Mouse (Mus musculus) layer of hippocampus, adult 8-10 months (tissue): Measurements from ENCODE around the gene Oas1e. TPM values are rescaled to one million over a fixed set of nuclear protein-coding genes. Genes with fewer than 3 reads are reported as not detected.

Experiments used
- DNase-seq, 2 experiments: peaks; one replicate each; pipeline ENCODE4 v3.0.0; 2022; ENCODE audit warnings: low spot score in 2 of 2
- total RNA-seq, 4 experiments: library from RNA; stranded (reverse); gene quantifications; 2 replicates each; pipeline ENCODE4 v1.2.4; 2022

The Oas1e gene
- total RNA-seq, 4 experiments from 2014 or later = not detected

DNA sequence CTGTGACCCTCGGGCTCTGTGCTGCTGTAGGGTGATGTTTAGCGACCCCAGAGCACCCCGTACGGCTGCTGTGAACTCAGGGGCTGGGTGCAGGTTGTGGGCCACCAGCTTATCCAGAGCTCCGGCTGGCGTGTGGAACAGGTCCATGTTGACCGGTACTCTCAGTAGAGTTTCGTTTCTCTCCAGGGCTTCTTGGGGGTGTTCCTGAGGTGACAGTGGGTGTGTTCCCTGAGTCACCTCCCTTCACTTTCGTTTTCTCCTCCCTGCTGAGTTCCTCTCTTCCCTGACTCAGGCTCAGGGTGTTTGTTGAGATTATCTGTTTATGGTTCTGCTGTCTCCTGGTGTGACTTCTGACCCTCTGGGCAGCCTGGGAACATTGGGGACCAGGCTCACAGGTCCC, 17.9 kb downstream of the Oas1e start, which contains the start of gene Oas3:
TSS of gene Oas3 (minus strand) at position 184 of the 400 bp plus-strand sequence.
- DNase-seq = no peak

DNA sequence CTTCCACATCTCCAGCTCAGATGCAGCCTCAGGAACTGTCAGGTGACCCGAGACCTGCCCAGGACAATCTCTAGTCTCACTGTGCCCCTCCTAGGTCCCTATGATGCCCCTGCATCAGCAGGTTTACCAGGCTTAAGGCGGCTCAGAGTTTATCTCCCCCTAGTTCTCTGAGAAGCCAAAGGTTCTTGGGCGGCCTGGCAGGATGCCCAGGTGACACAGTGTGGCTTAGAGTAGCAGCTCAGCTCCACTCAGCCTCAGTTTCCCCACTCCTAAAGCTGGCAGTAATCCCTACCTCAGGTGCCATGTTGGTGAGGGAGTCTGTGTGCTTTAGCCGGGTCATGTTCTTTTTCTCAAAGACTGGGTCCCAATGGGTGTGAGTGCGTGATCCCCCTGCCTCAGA, 18.5 kb downstream of the Oas1e start:
- no peak for DNase-seq

DNA sequence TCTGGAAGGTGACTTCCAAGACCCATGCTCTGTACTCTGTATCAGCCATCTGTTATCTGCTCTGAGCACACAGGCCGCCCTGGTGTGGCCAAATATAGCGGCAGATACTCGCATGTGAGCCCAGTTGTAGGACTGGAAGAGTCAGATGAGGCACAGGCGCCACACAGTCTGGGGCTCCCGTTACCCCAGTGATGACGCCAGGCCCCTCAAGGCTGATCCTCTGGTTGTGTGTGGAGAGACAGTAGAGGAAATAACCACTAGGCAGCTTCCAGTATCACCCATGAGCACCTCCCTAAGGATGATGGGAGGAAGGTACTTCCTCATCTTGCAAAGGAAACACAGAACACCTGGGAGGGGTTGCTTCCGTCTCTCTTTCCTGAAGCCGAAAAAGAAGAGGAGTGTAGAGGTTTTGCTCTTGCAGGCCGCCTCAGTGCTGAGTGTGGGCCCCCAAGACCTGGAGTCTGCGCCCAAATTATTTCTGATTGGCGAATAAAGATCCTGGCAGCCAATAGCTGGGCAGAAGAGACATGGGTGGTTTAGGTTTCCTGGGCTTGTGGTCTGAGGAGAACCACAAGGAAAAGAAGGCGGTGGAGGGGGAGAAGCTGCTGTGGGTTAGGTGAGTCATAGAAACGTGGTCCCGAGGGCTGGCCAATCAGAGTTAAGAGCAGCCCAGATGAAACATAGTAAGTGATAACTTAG, 19.9 kb downstream of the Oas1e start:
- no peak for DNase-seq

DNA sequence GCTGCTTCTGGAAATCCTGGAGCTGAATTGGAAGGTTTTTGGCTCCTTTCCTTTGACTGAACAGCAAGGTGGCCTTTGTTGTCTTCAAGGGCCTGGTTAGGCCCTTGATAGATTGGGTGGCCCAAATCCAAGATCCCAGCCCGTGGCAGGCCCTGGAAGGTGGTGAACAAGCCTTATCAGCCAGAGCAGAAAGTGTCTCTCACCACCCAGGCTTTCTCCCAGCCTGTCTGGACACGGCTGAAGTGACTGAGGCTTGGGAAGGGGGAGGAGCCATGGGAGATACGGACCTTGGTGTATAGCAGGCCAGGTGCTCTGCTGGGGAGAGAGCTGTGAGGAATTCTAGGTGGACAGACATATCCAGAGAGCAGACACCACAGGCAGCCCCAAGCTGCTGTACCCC, 25.9 kb downstream of the Oas1e start:
- DNase-seq = no peak

DNA sequence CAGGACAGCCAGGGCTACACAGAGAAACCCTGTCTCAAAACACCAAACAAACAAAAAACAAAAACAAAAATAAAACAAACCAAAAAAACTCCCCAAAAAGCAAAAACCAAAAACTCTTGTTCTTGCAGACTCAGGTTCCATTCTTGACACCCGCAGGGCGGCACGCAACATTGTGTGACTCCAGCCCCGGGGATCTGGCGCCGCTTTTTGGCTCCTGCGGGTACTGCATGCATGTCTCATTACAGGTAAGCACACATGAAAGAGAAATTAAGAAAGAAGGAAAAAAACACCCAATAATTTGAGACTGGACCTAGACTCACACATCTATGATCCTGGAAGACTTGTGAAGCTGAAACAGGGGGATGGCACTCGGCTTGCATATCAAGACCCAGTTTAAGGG, 30.3 kb downstream of the Oas1e start:
- no peak for DNase-seq

DNA sequence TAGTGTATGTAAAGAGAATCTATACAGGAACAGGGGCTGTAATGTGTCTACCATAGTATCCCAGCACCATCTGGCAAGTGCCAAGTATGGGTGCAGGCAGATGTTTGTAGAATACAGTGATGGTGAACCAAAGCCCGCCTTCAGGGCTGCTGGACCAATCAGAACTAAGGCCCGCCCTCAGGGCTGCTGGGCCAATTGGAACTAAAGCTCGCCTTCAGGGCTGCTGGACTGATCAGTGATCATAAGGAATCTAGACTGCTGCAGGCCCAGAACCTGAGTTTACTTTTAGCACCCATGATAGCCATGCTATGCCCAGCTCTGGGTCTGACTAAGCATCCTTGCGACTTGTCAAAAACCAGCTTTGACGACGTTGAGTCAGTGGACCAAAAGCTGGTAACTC, 33.4 kb downstream of the Oas1e start:
- no peak for DNase-seq

DNA sequence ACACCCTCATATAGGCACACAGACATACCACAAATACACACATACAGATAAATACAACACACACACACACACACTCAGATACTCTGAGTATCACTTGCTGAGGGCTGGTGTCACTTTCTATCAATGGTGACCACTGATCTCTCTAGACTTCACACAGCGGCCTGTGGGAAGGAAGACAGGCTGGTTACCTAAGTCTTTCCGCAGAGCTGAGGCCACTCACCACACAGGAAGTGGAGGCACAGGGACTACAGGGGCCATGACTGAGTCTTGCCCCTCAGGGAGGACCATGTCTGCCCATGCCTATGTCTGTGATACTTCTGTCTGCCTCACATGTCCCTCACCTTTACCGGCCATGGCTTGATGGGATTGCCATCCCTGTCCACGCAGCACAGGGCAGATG, 41.1 kb downstream of the Oas1e start:
- no peak for DNase-seq

DNA sequence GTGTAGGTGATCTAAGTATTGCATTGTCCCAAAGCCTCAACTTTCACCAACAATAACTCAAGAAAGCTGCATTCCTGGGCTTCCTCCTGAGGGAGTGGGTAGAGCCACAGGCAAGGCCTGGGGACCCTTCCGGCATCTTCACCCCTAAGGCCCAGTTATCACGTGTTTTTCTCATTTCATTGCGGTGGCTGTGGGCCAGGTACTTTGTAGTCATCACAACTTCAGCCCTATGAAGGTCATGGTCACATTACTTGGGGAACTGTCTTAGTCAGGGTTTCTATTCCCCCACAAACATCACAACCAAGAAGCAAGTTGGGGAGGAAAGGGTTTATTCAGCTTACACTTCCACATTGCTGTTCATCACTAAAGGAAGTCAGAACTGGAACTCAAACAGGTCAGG, 42.5 kb downstream of the Oas1e start:
- DNase-seq = no peak

DNA sequence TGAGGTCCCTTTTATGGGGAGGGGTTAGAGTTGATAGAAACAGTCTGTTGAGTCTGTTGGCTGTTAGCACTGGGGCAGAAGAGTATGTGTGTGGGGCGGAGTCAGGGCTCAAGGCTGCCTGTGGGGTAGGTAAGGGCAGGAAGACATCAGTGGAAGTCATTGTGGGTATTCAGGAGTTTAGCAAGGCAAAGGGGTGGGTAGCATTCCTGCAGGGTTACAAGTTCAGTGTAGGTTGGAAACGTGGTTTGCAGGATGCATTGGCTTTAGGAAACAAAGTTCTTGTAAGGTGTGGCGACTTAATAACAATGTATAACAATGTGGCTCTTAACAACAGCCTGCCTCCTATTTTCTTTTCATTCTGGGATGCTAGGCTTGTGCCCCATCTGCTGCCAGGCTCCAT, 44.1 kb downstream of the Oas1e start:
- no peak for DNase-seq

DNA sequence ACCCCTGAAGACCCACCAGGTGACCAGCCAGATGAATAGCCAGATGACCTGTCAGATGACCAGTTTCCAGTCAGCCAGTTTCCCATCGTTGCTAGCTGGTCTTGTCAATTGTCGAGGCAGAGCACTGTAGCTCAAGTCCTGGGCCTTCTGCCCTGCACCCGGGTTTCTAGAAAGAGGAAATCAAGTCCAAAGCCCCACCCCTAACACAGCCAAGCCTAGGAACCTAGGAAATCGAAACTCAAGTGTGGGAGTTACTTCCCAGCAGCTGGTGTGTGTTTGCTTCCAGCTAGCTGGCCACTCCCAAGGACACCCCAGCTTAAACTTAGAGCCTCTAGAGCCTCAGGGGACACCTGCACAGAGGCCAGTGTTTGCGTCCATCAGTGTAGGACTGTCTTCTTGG, 45.6 kb downstream of the Oas1e start, which contains the start of gene Oas2:
TSS of gene Oas2 (minus strand) at position 166 of the 400 bp plus-strand sequence.
- no peak for DNase-seq

DNA sequence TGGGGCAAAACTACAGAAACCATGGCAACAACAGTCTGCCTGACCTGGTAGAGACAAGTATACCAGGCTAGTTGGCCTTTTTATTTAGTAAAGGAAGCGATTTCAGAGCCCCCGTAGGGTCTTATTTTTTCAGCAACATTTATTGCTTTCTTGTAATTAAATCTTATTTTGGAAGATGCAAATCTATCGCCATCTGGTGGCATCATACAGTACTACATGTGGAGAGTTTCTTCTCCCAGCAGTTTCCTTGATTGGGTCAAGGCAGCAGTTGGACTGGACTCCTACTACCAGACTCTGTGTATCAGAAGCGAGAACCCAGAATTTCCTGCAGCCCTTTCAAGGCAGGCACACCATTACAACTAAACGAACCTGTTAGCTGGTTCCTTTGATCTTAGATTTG, 48.9 kb downstream of the Oas1e start:
- DNase-seq = peak; percentile 18 to 66

DNA sequence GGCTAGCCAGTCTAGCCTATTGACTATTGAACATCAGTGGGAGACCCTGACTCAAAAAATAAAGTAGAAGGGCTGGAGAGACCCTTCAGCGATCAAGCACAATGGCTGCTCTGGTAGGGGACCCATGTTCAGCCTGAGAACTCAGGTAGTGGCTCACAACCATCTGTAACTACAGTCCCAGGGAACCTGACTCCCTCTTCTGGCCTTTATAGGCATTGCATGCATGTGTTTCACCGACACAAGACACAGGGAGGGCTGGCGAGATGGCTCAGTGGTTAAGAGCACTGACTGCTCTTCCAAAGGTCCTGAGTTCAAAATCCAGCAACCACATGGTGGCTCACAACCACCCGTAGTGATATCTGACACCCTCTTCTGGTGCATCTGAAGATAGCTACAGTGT, 53.2 kb downstream of the Oas1e start:
- peak in 1 of 2 experiments; percentile 17 for DNase-seq

Other genes with a start within 250 kb of the Oas1e start
- gene Tpcn1, start 206.9 kb downstream of the Oas1e start, total RNA-seq = 10 to 100 TPM; 38.2 to 43.8 (median 41.1) TPM
- gene Iqcd, start 206.5 kb downstream of the Oas1e start, total RNA-seq = 1 to 10 TPM; 1.2 to 1.6 (median 1.5) TPM
- 10 to 100 TPM; 22.1 to 27.3 (median 24.7) TPM for gene Rita1, start 182.9 kb downstream of the Oas1e start, total RNA-seq
- gene Ddx54, start 182.8 kb downstream of the Oas1e start, total RNA-seq = 10 to 100 TPM; 32.8 to 37.1 (median 35.7) TPM
- gene Cfap73, start 161.3 kb downstream of the Oas1e start, total RNA-seq = under 1 TPM in 2 of 4 experiments, not detected in 2; 0.50 to 0.56 TPM
- gene Rasal1, start 146.7 kb downstream of the Oas1e start, total RNA-seq = 100 to 1,000 TPM in 2 of 4 experiments, 10 to 100 TPM in 2; 84.4 to 112 (median 96.9) TPM
- gene Dtx1, start 83.6 kb downstream of the Oas1e start, total RNA-seq = 10 to 100 TPM; 62.9 to 71.1 (median 66.9) TPM
- under 1 TPM; 0.12 to 0.65 (median 0.40) TPM for gene Oas2, start 45.7 kb downstream of the Oas1e start, total RNA-seq
- gene Oas3, start 17.9 kb downstream of the Oas1e start, total RNA-seq = under 1 TPM in 2 of 4 experiments, not detected in 2; 0.09 to 0.30 TPM
- gene Oas1c, start 17.0 kb upstream of the Oas1e start, total RNA-seq = 1 to 10 TPM in 1 of 4 experiments, under 1 TPM in 3; 0.12 to 1.2 (median 0.65) TPM
- gene Oas1f, start 51.8 kb upstream of the Oas1e start, total RNA-seq = not detected
- gene Oas1h, start 65.9 kb upstream of the Oas1e start, total RNA-seq = not detected
- under 1 TPM in 1 of 4 experiments, not detected in 3; 0.84 TPM for gene Oas1g, start 92.1 kb upstream of the Oas1e start, total RNA-seq
- gene Oas1a, start 112.0 kb upstream of the Oas1e start, total RNA-seq = 1 to 10 TPM in 2 of 4 experiments, under 1 TPM in 2; 0.31 to 2.4 (median 0.74) TPM
- not detected for gene Oas1d, start 119.0 kb upstream of the Oas1e start, total RNA-seq
- 100 to 1,000 TPM; 199 to 216 (median 211) TPM for gene Rph3a, start 214.6 kb upstream of the Oas1e start, total RNA-seq